Mouse (Mus musculus) layer of hippocampus, adult 11-12 months (tissue): Measurements from ENCODE around the gene Stx12.
"Not testable (repeated sequence)": the region's sequence is repeated elsewhere in the genome, so short reads cannot be mapped to it uniquely, and the experiment has no call there.

Experiments used
- DNase-seq: peaks from one replicate; pipeline ENCODE4 v3.0.0; 2022; ENCODE audit warnings: low spot score

Stx12 gene

DNA sequence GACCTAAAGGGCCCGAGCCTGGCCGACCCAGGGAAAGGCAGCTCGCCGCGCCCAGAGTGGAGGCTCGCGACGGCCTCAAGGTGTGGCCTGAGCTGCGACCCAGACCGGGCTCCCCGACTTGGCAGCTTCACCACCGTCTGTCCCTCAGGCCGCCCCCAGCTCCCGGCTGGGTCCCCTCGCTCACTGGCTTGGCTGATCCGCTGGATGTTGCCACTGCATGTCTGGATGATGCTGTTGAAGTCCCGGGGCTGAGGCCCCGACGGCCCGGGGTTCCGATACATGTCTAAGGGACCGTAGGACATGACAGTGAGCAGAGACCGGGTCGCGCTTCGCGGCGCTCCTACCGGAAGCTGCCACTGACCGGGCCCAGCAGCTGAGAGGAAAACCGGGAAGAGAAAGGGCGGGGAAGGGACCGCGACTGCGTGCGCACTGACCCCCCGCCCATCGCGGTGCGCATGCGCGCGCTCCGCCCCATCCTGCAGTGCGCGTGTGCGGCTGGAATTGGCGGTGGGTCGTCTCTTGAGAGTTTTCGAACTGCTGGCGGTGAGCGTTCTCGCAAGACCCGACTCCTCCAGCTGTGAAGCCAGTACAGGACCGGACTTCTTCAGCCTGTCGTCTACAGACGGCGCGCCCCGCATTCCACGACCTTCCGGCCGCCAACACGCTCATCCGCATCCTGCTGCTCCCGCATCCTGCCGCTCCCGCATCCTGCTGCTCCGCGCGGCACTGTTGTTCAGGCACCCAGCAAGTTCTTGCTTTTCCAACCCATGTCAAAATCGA is at the start of gene Stx12:
Gene Stx12, minus strand, starts transcription at position 446 of the 780 bp plus-strand sequence.
- DNase-seq, result peak; percentile 88

DNA sequence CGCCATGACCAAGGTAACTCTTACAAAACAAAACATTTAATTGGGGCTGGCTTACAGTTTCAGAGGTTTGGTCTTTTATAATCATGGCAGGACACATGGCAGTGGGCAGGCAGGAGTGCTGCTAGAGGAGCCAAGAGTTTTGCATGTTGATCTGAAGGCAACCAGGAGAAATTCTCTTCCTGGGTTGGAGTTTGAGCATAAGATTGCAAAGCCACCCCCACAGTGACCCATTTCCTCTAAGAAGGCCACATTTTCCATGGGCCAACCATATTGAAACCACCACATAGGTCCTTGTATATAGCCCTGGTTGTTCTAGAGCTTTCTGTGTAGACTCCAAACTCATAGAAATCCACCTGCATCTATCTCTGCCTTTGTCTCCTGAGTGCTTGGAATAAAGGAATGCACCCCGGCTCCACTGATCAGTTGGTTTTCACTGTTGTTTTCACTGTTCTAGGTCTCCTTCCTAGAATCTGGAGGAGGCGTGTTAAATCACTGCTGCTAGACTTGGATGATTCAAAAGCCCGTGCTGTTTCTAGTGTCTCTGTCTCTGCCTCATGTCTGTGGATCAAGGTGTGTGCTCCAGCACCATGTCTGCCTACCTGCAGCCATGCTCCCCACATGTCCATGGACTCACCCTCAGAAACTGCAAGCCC is 48.6 kb upstream of the Stx12 start:
- DNase-seq, result no peak

DNA sequence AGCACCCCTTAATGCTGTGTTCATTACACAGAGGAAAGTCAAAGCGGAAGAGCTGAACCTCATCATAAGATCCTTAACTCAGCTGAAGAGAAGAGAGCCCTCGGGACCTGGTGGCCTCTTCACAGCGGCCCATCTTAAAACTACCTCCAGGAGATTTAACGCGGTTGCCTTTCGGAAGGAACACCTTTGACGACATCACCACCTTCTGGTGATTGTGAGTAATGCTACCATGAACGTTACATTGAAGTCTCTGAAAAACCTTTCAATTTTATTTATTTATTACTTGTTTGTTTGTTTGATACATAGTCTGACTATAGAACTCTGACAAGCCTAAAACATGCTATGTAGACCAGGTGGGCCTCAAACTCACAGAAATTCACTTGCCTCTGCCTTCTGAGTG is 46.5 kb upstream of the Stx12 start:
- peak; percentile 48 for DNase-seq

DNA sequence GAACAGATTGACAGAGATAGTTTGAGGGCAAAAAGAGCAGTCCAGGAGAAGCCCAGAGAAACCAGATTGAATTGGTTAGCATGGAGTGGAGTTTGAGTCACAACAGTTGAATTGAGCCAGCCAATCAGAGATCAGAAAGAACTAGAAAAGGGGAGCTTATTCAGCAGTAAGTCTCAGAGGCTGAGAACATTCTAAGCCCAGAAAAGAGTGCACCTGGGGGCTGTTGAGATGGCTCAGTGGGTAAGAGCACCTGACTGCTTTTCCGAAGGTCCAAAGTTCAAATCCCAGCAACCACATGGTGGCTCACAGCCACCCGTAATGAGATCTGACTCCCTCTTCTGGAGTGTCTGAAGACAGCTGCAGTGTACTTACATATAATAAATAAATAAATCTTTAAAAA is 42.2 kb upstream of the Stx12 start:
- DNase-seq, result not testable (repeated sequence)

DNA sequence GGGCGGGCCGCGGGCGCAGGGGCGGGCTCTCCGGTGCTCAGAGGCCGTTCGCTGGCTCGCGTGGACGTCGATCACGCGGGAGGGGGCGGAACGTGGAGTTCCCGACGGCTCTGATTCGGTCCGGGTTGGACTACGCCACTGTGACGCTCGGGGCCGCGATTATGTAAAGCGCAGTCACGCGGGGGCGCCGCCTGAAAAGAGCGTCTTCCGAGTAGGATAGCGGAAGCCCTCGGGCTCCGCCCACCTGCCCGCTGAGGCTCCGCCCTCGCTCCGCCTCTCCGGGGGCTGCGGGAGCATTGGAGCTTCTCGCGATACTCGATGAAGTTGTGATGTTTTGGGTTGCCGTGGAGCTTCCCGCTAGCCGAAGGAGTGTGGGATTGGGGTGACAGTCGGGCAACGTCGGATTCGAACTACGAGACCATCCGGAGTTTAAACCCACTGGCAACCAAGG is 38.3 kb upstream of the Stx12 start, which contains the start of gene Fam76a:
Gene Fam76a, minus strand, starts transcription at position 1 of the 451 bp plus-strand sequence.
- peak; percentile 100 for DNase-seq

DNA sequence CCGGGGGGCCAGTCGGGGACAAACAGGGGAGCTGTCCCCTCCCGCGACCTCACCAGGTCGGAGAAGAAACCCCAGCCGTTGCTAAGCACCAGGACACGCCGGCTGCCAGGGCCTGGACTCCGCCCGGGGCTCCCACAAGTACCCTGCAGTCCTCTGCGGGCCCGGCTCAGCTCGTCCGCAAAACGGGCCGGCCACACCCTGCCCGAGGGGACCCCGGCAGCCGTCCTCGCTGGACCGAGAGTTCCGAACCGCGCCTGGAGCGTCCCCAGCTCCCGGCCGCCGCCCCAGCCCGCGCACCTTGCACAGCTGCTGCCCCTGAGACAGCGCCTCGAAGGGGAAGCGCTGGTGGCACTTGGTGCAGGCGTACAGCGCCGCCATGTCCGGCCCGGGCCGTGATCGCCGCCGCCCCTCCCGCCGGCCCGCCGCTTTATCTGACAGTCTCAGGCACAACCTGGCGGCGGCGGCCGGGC is 37.8 kb upstream of the Stx12 start:
- peak; percentile 47 for DNase-seq

DNA sequence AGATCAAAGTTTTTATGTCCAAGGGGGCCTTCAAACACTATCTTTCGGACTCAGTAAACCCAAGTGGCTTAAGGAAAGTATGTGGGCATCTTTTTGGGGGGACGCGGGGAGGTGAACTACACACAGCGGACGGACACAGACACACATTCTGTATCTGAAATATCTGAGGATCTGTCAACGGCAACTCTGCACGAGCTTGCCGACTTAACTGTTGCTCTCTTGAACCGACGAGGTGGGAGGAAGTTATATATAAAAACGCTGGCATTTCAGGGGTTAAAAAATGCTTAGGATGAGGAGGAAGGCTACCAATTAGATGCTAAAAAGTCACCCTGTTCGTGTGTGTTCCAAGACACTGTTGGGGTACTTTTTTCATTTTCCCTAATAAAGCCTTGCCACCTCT is 37.2 kb upstream of the Stx12 start:
- no peak for DNase-seq

DNA sequence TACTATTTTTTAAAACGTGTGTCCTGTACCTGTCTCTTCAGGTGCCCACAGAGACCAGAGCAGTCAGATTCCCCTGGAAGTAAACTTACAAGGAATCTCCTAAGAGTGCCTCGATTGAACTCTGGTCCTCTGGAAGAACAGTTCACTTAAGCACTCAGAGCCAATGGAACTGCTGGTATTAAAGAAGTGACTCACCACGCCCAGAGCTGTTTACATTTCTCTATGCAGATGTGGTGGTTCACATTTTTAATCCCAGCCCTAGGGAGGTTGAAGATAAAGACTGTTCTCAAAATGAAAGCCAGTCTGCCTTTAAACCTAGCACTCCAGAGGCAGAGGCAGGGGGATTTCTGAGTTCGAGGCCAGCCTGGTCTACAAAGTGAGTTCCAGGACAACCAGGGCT is 35.9 kb upstream of the Stx12 start:
- no peak for DNase-seq

DNA sequence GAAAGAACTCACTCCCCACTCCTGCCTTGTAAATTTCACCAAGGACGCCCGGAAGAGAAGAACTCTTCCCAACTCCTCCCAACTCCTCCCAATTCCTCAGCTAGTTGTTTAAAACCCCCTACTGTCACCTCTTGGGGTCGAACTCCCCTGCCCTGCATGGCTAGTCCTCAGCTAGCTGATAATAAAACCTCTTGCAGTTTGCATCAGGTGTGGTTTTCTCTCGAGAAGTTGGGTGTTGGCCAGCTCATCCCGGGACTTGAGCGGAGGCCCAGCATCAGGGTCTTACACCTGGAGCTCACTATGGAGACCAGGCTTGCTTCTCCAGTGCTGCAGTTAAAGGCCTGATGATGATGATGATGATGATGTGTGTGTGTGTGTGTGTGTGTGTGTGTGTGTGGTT is 34.2 kb upstream of the Stx12 start:
- not testable (repeated sequence) for DNase-seq

DNA sequence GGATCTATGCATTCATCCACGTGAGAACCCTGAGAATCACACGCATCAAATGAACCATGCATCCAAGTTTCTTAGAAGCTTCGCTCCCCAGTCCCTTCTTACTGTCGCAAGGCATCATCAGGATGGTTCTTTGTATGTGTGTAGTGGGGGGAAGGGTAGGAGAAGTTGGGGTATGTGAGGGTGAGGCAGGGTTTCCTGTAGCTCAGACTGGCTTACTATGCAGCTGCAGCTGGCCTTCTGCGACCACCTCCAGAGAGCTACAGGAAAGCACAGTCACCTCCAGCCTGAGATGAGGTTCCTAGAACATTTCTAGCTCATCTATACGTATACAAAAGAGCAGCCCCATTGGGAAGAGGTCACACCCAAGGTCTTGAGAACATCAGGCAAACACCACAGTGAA is 27.8 kb upstream of the Stx12 start:
- no peak for DNase-seq

DNA sequence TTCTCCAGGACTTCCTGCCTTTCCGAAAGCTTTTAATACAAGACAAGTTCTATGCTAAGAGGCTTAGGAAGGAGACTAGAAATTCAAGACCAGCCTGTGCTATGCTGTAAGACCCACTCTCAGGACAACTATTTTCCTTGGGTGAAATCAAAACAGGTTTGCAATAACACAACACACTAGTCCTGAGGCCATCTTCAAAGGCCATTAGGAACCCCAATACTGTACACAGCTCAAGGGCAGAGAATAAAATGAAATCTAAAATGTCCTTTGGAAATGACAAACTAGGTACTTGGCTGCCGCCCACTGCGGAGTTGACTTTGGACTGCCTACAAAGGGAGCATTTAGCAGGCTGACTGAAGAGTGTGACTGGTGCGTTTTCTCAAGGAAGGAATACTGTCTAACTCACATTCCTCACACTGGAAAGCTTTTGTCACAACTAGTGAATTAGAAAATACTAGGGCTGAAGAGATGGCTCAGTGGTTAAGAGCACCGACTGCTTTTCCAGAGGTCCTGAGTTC is 21.6 kb upstream of the Stx12 start:
- no peak for DNase-seq

DNA sequence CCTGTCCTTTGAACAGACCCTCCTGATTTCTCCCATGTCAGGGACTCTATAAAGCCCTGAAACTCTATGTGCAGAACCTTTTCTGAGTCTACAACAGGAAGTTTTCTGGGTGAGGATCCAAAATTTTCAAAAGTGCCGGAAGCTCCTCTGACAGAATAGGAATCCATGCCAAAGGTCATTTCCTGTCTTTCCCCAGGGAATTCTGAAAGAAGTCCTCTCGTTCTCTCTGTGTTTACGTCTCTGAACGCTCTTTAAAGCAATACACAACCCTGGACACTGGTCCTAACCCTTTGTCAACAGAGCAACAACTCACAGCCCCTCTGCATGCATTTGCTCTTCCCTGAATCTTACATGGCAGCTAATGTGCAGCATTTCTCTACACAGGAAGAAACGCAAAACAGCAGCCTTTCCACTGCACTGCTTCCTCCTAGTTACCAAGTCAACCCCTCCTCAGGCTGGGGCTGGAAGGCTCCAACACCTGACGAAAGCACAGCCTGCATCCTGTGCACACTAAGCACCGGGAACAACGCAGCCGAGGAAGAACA is 20.5 kb upstream of the Stx12 start:
- DNase-seq, result no peak

DNA sequence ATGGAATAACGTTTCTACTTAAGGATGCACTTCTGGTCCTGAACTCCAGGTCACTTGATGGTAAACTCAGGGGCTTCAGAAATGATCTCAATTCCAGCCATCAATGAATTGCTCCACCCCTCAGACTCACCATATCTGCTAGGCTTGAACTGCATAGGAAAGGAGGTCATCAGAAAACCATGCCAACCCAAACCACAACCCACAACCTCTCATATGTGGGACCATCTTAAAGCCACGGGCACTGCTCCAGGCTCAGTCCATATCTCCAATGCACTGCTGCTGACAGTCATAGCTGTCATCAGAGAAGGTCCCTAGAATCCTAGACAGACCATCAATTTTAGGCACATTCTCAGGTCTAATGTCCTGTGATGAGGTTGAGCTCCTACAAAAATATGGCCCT is 19.8 kb upstream of the Stx12 start:
- DNase-seq, result no peak

DNA sequence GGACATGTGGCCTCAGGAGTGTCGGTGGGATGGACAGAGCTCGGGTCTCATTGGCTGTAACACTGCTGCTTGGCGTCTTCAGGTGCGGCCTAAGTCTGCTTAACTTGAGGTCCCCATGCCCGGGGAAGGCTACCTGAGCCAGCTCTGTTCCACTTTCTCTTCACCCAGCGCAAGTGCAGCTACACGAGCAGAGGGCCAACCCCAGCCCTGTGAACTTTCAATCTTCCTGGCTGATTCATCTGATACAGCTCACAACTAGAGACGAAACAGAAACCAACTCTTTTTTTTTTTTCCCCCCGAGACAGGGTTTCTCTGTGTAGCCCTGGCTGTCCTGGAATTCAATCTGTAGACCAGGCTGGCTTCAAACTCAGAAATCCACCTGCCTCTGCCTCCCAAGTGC is 13.9 kb upstream of the Stx12 start:
- DNase-seq, result no peak

DNA sequence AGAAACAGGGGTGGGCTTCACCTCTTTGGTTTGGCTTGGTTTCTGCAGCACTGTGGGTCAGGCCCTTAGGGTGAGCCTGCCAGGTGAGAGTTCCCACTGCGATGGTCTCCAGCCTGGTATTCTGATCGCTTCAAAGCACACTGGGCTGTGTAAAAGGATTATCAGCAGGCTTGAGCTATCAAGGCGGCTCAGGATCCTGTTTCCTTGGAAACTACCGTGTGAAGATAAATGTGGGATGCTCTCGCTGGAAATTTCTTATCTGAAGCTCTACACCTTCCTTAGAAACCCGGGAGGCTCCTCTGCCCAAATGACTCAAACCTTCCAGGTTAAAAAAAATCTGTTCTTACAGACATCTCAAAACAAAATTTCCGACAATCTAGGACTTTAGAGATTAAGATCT is 10.1 kb upstream of the Stx12 start:
- no peak for DNase-seq

DNA sequence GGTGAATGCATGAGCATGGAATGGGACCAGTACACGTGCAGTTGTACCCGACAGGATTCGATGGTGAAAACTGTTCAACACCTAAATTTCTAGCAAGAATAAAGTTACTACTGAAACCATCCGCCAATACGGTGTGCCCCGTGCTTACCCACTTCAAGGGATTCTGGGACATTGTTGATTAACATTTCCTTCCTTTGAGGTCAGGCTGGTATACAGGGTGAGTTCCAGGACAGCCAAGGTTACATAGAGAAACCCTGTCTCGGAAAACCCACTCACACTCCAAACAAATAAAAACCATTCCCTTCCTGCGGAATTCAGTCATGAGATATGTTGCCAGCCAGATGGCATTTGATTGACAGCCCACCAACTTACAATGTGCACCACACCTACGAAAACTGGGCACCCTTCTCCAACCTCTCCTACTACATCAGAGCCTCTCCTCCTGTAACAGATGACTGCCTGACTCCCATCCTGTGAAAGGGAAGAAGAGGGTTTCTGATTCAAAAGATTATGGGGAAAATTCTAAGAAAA is 600 bp upstream of the Stx12 start:
- DNase-seq, result peak; percentile 41

DNA sequence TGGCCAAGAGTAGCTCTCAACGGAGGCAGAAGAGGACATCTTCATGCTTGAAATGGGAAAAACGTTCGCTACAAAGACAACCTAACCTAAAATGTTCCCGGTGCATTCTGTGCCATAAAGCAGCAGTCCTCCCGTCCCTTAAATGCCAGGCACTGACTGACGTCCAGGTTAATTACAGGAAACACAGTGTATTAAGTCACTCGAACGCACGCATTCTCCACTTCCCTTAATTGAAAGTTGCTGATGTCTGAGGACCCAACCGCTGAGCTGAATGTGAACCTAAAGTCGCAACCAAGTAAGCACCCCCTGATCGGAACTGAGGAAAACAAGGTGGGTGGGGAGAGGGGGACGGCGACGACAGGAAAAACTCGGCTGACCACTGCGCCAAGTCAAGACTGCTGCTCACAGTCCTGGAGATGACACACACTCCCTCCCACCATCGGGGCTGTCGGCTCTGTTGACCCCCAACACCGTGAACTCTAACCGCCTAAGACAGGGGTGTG is 697 bp downstream of the Stx12 start:
- peak; percentile 12 for DNase-seq

DNA sequence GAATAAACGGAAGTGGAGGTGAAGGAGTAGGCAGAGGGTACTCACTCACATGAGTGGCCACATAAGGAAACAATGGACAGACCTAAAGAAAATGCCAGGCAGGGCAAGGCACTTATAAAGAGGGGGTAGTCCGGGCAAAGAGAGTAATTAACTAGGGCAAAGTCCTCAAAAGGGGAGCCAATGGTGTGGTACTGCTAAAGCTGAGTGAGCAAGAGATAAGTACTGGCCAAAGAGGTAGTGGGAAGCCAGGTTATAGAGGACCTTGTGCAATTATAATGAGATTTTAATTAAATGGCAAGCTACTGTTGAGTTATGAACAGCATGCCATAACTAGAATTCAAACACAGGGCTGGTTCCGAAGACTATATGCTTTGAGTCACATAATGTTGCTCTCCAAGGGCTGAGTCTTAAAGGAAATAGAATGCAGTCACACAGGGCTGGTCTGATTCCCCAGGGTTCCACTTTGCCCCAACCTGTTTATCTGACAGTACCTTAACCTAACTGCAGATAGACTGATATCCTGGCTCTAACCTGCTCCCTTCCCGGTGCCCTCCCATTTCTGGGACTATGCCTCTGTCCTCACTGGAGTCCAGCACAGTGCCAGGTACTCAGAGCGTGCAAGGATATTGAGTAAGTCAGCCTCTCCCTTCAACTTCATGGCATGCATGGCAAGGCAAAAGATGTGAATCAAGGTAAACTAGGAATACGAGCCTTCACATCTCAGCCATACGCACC is 9.8 kb downstream of the Stx12 start:
- no peak for DNase-seq

DNA sequence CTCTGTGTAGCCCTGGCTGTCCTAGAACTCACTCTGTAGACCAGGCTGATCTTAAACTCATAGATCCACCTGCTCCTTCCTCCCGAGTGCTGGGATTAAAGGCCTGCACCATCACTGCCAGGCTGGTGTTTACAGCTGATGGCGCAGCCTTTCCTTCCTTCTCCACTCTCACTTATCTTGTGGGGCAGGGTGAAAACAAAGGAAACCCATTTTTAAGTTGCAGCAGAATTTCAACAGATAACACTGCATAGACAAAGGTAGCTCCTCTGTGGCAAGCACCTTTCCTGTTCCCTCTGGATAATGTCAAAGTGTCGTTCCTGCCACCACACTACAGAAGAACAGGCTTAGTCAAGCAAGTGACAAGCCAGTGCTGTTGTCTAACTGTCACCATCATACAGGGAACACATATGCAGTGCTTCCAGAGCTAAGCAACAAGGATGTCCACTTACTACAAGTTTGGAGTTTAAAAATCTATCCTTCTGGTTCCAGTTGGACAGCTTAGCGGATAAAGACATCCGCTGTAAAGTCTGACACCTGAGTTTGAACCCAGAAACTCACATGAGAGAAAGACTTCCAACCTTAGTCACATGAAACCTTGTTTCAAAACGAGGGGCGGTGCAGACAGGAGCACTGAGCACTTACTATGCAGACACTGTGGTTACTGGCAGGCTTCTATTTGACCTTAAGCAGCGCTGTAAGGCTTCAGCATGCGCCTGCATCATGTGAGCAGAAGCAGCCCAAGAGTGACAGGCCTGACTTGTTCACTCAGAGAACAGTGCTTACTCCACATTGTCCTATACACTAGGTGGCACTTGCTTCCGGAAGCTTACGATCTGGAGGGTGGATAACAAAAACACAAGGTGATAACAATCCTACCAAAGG is 10.6 kb downstream of the Stx12 start:
- no peak for DNase-seq

DNA sequence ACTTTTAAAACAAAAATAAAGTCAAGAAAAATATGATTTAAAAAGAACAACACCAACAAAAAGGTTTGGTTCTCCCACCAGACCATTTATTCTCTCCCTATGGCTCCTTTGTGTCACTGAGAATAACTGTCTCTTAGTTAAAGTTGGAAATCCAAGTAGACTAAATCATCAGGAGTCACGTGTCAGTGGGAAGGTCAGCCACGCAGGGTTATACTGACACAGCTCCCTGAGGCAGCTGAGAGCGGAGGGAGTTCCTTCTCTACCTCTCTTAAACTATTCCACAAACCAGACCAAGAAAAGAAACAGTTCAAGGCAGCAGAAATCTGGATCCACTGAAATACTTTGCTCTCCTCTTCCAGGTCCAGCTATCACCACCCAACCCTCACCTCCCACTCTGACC is 13.2 kb downstream of the Stx12 start:
- no peak for DNase-seq

DNA sequence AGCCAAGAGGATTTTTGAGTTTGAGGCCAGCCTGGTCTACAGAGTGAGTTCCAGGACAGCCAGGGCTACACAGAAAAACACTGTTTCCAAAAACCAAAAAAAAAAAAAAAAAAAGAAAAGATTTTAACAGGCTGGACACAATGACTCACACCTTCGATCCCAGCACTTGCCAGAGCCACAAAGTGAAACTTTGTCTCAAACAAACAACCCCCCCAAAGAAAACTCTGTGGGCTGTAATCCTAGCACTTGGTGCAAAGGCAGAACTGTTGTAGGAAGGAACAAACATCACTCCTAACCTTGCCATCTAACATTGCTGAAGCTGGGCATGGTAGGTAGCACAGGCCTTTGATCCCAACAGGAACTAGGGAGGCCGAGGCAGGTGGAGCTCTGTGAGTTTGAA is 19.5 kb downstream of the Stx12 start:
- no peak for DNase-seq
